Mouse (Mus musculus) left cerebral cortex, postnatal 14 days (tissue): Measurements from ENCODE around the gene Il16. TPM values are rescaled to one million over a fixed set of nuclear protein-coding genes. Genes with fewer than 3 reads are reported as not detected.
"Not testable (repeated sequence)": the region's sequence is repeated elsewhere in the genome, so short reads cannot be mapped to it uniquely, and the experiment has no call there.

Experiments used
- DNase-seq, 2 experiments: peaks; one replicate each; pipeline ENCODE4 v3.0.0; 2021 to 2022; ENCODE audit warnings: low spot score in 2 of 2, mixed read lengths in 1 of 2
- intact Hi-C: fragments of 180-260 bp; cut with DNase I; formaldehyde crosslinking; loops from one replicate; pipeline ENCODE4 v1.15.1; 2025
- total RNA-seq, 2 experiments: library from RNA; stranded (reverse); gene quantifications; 2 replicates each; pipeline ENCODE4 v1.2.3; 2021

The Il16 gene
- total RNA-seq, 2 experiments from 2014 or later: 3.0 to 3.2 TPM

DNA sequence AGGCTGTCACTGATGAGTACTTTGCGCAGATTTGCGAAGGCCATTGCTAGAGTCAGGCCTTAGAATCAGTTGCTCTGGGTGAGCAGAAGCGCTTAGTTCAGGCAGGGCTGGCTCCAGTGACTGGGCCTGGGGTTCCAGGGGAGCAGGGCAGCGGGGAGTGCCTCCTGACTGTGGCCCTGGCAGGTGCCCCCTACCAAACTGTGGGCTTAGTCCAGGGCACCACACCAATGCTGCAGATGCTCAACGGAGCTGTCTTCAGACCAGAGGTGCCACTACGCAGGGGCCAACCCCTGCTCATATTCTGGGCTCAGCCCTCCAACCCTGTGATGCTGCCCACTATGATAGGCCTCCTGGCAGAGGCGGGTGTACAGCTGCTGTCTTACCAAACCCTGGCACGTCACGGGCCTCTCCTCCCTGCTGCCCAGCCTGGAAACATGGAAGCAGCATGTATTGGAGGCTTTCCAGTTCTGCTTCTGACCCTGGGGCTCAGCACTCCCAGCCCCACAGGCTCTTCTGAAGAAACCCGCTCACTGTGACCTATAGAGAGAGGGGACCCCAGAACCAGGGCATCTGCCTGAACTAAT, 33.8 kb downstream of the Il16 start:
- intact Hi-C loops, DNase-seq: not testable (repeated sequence)

GRCm38 (mm10) chr7:83703046-83703775, 42.3 kb downstream of the Il16 start:
- intact Hi-C loops: no loop called here
- DNase-seq: no peak

GRCm38 (mm10) chr7:83699066-83699745, 46.3 kb downstream of the Il16 start:
- DNase-seq: no peak
- intact Hi-C loops: loop anchor here (5.0 kb wide), 1 partner anchor 73 kb away; no protein-coding TSS in a partner anchor

DNA sequence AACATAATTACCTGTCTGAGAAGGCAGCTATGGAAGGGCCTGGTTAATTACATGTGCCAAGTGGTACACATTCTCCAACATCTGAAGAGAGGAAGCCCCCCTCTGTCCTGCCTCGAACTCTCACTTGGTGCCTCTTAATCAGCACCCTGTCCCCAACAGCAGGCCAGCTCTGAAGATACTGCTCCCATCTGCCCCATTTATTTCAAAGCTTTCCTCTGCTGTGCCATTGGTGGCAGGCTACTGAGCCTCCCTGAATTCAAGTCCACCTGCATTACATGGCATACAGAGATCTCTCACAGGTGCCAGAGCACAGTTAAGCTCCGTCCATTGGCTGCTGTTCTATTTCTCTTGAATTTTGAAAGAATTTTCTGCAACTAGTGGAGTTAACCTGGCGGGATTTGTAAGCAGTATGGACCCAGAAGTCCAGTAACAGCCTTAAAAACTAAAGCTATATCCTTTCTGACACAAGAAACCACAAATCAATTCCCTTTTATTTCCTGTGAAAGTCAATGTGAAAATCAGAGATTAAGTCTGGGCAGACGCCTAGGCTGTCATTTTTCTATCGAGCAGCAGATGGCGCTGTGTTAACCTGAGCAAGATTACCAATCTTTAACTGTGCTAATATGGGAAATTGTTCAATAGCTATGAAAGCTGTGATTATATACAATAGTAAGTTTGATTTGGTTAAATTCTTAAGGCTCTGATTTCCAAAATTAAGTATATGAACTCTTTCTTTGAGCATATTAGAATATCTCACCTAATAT, 49.9 kb downstream of the Il16 start:
- peak in 1 of 2 experiments; percentile 58 for DNase-seq
- intact Hi-C loops: loop anchor here (5.0 kb wide), 1 partner anchor 77 kb away; no protein-coding TSS in a partner anchor

GRCm38 (mm10) chr7:83682640-83683274, 62.8 kb downstream of the Il16 start:
- DNase-seq: no peak

GRCm38 (mm10) chr7:83678506-83678905, 67.0 kb downstream of the Il16 start:
- intact Hi-C loops: no loop called here
- DNase-seq: no peak

More at GRCm38 (mm10) chr7:83682640-83683274, 62.8 kb downstream of the Il16 start:
- intact Hi-C loops: no loop called here

- intact Hi-C loops: no loop called here
- no peak for DNase-seq
Measured at GRCm38 (mm10) chr7:83677296-83677695, 68.2 kb downstream of the Il16 start.

DNA sequence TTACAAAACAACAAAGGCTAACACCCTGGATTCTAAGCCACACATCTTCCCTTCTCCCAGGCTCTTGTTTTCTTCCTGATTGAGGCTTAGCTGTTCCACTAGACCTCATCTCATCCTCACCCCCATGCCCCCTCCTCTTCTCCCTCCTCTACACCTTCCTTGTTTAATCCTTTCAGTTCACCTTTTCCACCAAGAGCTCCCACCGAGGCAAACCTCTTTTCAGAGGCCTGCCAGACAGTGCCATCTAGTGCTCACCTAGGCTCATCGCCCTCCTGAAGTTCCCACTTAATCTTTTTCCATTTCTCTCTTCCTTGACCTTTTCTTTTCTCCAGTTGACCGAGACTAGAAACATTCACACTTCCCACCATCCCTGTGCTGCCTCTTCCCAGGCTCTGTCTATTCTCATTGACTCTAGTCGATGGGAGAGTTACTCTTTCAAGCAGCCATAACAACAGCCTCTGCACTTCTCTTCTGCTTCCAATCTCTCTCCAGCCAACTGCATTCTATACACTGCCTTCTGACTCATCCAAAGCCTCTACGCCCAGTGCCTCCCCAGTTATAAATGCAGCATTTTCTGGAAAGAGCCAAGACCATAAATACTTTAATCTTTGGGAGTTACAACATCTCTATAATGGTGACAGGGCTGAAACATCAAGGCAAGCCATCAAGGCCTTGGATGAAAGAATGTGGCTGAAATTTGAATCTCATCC, 69.8 kb downstream of the Il16 start:
- DNase-seq: peak in 1 of 2 experiments; percentile 34
- intact Hi-C loops: loop anchor here (2.0 kb wide), 1 partner anchor 107 kb away; no protein-coding TSS in a partner anchor

GRCm38 (mm10) chr7:83671573-83671972, 74.0 kb downstream of the Il16 start:
- intact Hi-C loops: no loop called here
- DNase-seq: no peak

- intact Hi-C loops: loop anchor here (5.0 kb wide), 3 partner anchors 104 to 224 kb away; no protein-coding TSS in a partner anchor
- peak; percentile 80 to 81 for DNase-seq
Measured at GRCm38 (mm10) chr7:83668724-83669123, 76.8 kb downstream of the Il16 start.

DNA sequence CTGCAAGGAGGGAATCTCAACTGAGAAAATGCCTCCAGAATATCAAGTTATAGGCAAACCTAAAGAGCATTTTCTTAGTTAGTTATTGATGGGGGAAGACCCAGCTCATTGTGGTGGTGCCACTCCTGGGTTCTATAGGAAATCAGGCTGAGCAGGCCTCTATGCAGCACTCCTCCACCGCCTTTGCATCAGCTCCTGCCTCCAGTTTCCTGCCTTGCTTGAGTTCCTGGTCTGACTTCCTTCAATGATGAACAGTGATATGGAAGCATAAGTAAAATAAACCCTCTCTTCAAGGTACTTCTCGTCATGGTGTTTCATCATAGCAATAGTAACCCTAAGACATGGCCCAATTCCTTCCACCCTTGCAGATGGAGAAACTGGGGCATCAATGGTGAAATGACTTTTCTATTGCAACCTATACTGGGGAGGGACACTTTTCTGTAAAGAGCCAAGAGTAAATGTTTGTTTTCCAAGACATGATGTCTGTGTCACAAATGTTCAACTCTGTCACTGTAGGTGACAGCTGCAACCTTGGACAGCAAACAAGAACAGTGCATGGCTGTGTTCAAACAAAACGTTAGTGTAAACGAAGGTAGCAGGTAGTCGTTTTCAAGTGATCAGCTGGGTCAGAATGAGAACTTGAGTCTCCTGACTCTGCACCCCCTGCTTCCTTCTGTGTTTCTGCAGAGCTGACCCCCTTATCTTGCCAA, 77.4 kb downstream of the Il16 start:
- intact Hi-C loops: loop anchor here (5.0 kb wide), 3 partner anchors 104 to 224 kb away; no protein-coding TSS in a partner anchor
- DNase-seq: no peak

GRCm38 (mm10) chr7:83666087-83666595, 79.4 kb downstream of the Il16 start:
- no peak for DNase-seq
- intact Hi-C loops: loop anchor here (5.0 kb wide), 3 partner anchors 106 to 226 kb away; no protein-coding TSS in a partner anchor

DNA sequence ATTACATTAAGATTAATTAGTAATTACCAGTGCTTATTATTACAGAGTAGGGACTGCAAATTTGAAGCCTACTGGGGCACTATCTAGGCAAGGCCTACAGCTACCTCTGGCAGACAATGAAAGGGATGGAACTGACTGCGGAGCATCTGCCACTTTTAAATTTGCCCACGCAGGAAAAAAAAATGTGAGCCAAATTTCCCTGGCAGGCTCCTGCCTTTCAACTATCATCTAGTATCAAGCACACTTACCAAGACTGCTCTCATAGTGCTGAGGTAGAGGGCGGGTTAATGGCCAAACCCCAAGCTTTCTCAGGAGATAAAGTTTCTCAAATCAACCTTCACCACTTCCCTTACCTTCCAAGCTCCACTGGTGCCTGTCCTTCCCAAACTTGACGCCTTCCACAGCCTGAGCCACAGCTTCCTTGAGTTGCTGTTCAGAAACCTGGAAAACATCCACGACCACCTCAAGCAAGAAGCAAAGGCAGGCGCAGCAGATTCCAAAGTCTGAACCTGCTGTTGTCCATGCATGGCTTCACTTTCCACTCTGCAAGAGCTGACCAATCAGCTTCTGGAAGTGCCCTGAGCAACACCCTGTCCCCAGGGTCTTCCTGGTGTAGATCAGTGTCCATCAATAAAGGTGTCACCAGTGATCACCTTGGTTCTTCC, 82.7 kb downstream of the Il16 start:
- intact Hi-C loops: no loop called here
- DNase-seq: peak; percentile 25 to 38

DNA sequence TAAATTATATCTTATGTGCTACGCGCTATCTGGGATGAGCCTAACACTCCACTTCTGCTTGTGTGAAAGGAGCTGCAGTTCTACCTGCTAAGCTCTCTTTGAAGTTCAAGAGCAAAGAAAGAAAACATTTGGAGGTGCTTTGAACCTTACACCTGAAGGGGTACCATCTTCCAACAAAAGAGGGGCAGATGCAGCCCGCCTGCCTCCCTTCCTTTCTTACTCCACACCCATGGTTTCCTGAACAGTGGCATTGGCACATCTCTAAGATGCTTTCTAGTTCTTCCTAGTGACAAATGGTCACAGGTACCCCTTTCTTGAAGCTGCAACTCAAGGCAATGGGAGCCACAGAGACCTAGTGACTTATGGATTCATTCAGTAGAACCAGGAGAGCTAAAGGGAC, 83.8 kb downstream of the Il16 start:
- DNase-seq: no peak
- intact Hi-C loops: no loop called here

GRCm38 (mm10) chr7:83661031-83661430, 84.5 kb downstream of the Il16 start:
- intact Hi-C loops: no loop called here

DNA sequence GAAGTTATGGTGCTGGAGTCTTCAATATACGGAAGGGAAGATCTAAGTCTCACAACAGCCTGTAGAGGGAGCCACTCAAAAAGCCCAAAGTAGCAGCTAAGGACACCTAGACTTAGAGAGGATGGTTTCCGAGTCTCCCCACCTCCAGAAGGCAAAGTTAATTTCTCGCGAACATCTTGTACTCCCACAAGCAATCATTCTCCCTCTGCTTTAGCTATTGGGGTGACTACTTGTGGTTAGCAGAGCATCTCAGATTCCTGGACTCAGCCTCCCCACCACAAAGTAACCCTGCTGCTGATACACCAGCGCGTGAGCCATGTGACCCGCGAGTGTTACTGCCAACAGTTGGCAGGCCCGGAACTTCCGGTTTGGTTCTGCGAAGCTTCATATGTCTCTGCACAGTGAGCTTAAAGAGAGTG, 85.2 kb downstream of the Il16 start:
- DNase-seq: no peak
- intact Hi-C loops: no loop called here

More at GRCm38 (mm10) chr7:83661031-83661430, 84.5 kb downstream of the Il16 start:
- no peak for DNase-seq
